Mouse (Mus musculus): ENCODE measurements around the gene A530084C06Rik. TPM values are rescaled to one million over a fixed set of nuclear protein-coding genes. Genes with fewer than 3 reads are reported as not detected.

Gene A530084C06Rik
- polyA plus RNA-seq, 2 experiments = 0.06 TPM; not detected in 1

DNA sequence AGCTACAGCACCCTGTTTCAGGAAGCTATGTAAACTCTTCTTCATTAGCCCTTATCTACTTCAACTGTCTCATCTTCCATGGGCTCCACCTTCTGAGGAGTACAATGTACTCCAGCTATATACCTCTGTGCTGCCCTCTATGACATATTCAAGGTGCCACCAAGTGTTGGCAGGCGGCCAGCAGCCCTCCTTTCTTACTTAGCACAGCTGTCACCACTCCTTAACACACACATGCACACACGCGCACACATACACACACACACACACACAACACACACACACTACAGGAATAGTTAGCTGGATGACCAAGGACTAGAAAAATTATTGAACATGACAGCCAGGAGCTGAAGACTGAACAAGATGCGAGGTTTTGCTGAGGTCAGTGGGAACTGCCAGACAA, 34.2 kb downstream of the A530084C06Rik start:
- Histone ChIP-seq H3K4me2 (ENCODE audit: low read depth) (no peak overlapping the region), H3K9ac (replicated peaks) (no peak overlapping the region), H3K36me3 (replicated peaks; ENCODE audit: control insufficient read depth, insufficient read depth, low read depth) (no peaks in the 10 kb centered on the region), H3K27ac (no peak overlapping the region), H3K4me1 (replicated peaks; ENCODE audit: control insufficient read depth in 2 of 2, insufficient read depth in 2 of 2, low read length in 1 of 2) (no peaks in the 10 kb centered on the region), H3K27me3 (ENCODE audit: control insufficient read depth, insufficient read depth, low read length) (no peaks in the 10 kb centered on the region), H3K4me3 (ENCODE audit: insufficient read depth in 1 of 2, low read depth in 2 of 2, low read length in 2 of 2) (no peak overlapping the region), H3K9me3 (ENCODE audit: control insufficient read depth, low read length) (no peaks in the 10 kb centered on the region)
- WGBS (ENCODE audit: insufficient replicate concordance) = 72% methylated on average over 4 of the region's 4 CpGs
- ATAC-seq (ENCODE audit: insufficient read depth) (no peak), DNase-seq (ENCODE audit: low read depth in 3 of 3, low spot score in 3 of 3) (no peak)
- TF ChIP-seq CTCF (IDR thresholded peaks at IDR 0.05; ENCODE audit: low read depth) (no peak), EP300 (IDR thresholded peaks at IDR 0.05; ENCODE audit: low read depth) (no peak)

DNA sequence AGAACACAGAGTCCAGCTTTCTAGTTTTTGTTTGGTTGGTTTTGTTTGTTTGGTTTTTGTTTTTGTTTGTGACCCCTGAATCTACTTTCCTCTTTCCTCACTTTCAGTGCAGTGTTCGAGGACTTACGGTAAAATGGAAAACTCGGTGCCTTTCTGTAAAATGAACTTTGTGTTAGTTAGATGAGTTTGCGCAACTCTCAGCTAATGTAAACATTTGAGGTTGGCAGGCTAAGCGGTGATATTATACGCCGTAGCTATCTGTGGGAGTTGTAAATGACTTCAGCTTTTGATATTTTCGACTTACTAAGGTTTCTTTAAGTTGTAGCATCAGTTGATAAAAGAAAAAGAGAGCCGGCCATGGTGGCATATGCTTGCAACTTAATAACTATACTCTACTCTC, 40.2 kb downstream of the A530084C06Rik start:
- no peak overlapping the region for H3K4me3 ChIP-seq (ENCODE audit: insufficient read depth in 1 of 2, low read depth in 2 of 2, low read length in 2 of 2)
- H3K27ac ChIP-seq = no peak overlapping the region
- WGBS (ENCODE audit: insufficient replicate concordance) = 63% methylated on average over 9 of the region's 9 CpGs
- TF ChIP-seq EP300 (IDR thresholded peaks at IDR 0.05; ENCODE audit: low read depth) = no peak
- no peak overlapping the region for H3K9ac ChIP-seq (replicated peaks)
- no peak for ATAC-seq (ENCODE audit: insufficient read depth)
- H3K36me3 ChIP-seq (replicated peaks; ENCODE audit: control insufficient read depth, insufficient read depth, low read depth) = no peaks in the 10 kb centered on the region
- H3K4me1 ChIP-seq (replicated peaks; ENCODE audit: control insufficient read depth in 2 of 2, insufficient read depth in 2 of 2, low read length in 1 of 2) = peaks cover 0 to 10% of the 10 kb centered on the region in 2 experiments; a peak in 2 of 4 replicates
- H3K27me3 ChIP-seq (ENCODE audit: control insufficient read depth, insufficient read depth, low read length) = no peaks in the 10 kb centered on the region
- H3K4me2 ChIP-seq (ENCODE audit: low read depth) = no peak overlapping the region
- H3K9me3 ChIP-seq (ENCODE audit: control insufficient read depth, low read length) = no peaks in the 10 kb centered on the region
- peak; percentile 3 to 22 (median 14) for DNase-seq (ENCODE audit: low read depth in 3 of 3, low spot score in 3 of 3)

DNA sequence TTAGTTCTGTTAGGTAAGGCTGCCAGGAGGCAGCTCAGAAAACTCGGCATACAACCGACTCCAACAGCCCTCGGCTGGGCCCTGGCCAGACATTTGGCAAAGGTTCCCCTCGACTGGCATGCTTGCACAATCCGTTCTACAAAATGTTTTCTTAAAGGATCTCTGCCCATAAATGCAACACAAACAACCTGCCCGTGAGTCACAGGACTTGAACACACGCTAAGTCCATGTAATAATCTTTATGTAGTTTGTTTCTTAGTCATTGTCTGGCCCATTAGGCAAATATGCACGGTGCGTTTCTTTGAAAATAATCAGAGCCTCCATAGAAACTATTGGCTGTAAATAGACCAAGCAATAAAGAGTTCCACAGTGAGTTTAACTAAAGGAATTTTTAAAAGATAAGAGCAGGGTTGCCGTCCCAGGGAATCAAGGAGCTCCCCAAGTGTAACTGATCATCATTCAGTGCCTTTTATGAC, 40.7 kb downstream of the A530084C06Rik start:
- WGBS (ENCODE audit: insufficient replicate concordance) = 48% methylated on average over 10 of the region's 10 CpGs
- H3K4me2 ChIP-seq (ENCODE audit: low read depth) = no peak overlapping the region
- ATAC-seq (ENCODE audit: insufficient read depth) (no peak), DNase-seq (ENCODE audit: low read depth in 3 of 3, low spot score in 3 of 3) (no peak)
- no peaks in the 10 kb centered on the region for H3K9me3 ChIP-seq (ENCODE audit: control insufficient read depth, low read length)
- H3K36me3 ChIP-seq (replicated peaks; ENCODE audit: control insufficient read depth, insufficient read depth, low read depth) = no peaks in the 10 kb centered on the region
- TF ChIP-seq CTCF (IDR thresholded peaks at IDR 0.05; ENCODE audit: low read depth) (no peak), EP300 (IDR thresholded peaks at IDR 0.05; ENCODE audit: low read depth) (no peak)
- H3K27ac ChIP-seq = no peak overlapping the region
- no peak overlapping the region for H3K9ac ChIP-seq (replicated peaks)
- H3K27me3 ChIP-seq (ENCODE audit: control insufficient read depth, insufficient read depth, low read length) = no peaks in the 10 kb centered on the region
- no peak overlapping the region for H3K4me3 ChIP-seq (ENCODE audit: insufficient read depth in 1 of 2, low read depth in 2 of 2, low read length in 2 of 2)
- peaks cover 0 to 10% of the 10 kb centered on the region in 2 experiments; a peak in 2 of 4 replicates for H3K4me1 ChIP-seq (replicated peaks; ENCODE audit: control insufficient read depth in 2 of 2, insufficient read depth in 2 of 2, low read length in 1 of 2)

DNA sequence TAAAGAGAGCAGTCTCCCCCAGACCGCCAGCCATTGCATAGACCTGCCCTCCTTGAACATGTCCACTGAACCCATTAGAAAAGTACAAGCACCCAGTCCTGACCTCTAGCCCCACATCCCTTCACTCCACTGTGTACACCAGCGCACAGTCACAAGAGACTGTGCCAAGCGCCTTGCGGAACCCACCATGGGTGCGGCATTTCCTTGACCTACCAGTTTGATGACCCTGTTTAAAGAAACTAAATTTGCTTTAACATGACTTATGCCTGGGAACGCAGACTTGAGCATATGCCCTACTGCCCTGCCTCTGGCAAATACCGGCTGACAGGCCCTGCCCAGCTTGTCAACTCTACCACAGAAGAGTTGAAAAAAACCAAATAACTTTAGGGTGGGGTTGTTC, 43.9 kb downstream of the A530084C06Rik start:
- H3K9me3 ChIP-seq (ENCODE audit: control insufficient read depth, low read length) = no peaks in the 10 kb centered on the region
- H3K9ac ChIP-seq (replicated peaks) = no peak overlapping the region
- no peak overlapping the region for H3K27ac ChIP-seq
- DNase-seq (ENCODE audit: low read depth in 3 of 3, low spot score in 3 of 3) (no peak), ATAC-seq (ENCODE audit: insufficient read depth) (no peak)
- no peak overlapping the region for H3K4me3 ChIP-seq (ENCODE audit: insufficient read depth in 1 of 2, low read depth in 2 of 2, low read length in 2 of 2)
- TF ChIP-seq CTCF (IDR thresholded peaks at IDR 0.05; ENCODE audit: low read depth) (no peak), EP300 (IDR thresholded peaks at IDR 0.05; ENCODE audit: low read depth) (no peak)
- 80% methylated on average over 7 of the region's 7 CpGs for WGBS (ENCODE audit: insufficient replicate concordance)
- no peak overlapping the region for H3K4me2 ChIP-seq (ENCODE audit: low read depth)
- H3K27me3 ChIP-seq (ENCODE audit: control insufficient read depth, insufficient read depth, low read length) = no peaks in the 10 kb centered on the region
- no peaks in the 10 kb centered on the region for H3K36me3 ChIP-seq (replicated peaks; ENCODE audit: control insufficient read depth, insufficient read depth, low read depth)
- H3K4me1 ChIP-seq (replicated peaks; ENCODE audit: control insufficient read depth in 2 of 2, insufficient read depth in 2 of 2, low read length in 1 of 2) = peaks cover 0 to 10% of the 10 kb centered on the region in 2 experiments; a peak in 2 of 4 replicates

DNA sequence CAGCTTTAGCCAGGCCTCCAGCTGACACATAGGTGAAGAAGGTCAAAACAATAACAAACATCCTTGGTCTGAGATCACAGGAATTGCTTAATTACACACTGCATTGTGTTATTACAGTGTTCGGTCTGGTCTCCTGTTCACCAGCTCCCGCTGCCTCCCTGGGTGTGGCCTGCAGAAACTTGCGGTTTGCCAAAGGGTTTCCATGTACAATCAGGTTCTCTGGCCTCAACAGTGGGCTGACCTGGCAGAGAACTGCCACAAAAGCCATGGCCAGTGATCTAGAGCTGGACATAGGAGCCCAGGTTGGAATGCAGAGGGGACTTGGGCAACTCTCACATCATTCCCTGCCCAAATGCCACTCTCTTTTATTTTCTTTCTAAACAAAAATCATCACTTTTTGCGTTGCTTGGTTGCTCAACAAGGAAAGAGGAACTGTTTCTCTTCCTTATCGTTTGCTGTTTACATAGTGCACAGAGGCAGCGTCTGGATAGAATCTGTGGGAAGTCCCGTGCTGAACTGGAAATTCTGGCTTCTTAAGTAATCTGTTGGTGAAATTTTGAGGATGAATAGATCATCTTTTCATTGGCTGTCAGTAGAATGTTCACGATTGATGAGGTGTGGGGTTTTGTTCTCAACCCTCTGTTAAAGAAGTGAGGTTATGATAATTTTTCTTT, 52.5 kb downstream of the A530084C06Rik start:
- Histone ChIP-seq H3K27ac (no peak overlapping the region), H3K4me1 (replicated peaks; ENCODE audit: control insufficient read depth in 2 of 2, insufficient read depth in 2 of 2, low read length in 1 of 2) (no peaks in the 10 kb centered on the region), H3K36me3 (replicated peaks; ENCODE audit: control insufficient read depth, insufficient read depth, low read depth) (no peaks in the 10 kb centered on the region), H3K4me3 (ENCODE audit: insufficient read depth in 1 of 2, low read depth in 2 of 2, low read length in 2 of 2) (no peak overlapping the region), H3K27me3 (ENCODE audit: control insufficient read depth, insufficient read depth, low read length) (no peaks in the 10 kb centered on the region), H3K9ac (replicated peaks) (no peak overlapping the region), H3K4me2 (ENCODE audit: low read depth) (no peak overlapping the region), H3K9me3 (ENCODE audit: control insufficient read depth, low read length) (no peaks in the 10 kb centered on the region)
- TF ChIP-seq EP300 (IDR thresholded peaks at IDR 0.05; ENCODE audit: low read depth) = no peak
- no peak for TF ChIP-seq CTCF (IDR thresholded peaks at IDR 0.05; ENCODE audit: low read depth)
- DNase-seq (ENCODE audit: low read depth in 3 of 3, low spot score in 3 of 3) (no peak), ATAC-seq (ENCODE audit: insufficient read depth) (no peak)
- 32% methylated on average over 8 of the region's 8 CpGs for whole genome bisulfite sequencing (ENCODE audit: insufficient replicate concordance)

Other genes with a start within 250 kb of the A530084C06Rik start
- gene Foxq1, start 3.2 kb downstream of the A530084C06Rik start, polyA plus RNA-seq (2012; rRNA removed) = 0.39 and 0.40 TPM in 2 replicates
- gene Foxq1, start 3.2 kb downstream of the A530084C06Rik start, polyA plus RNA-seq (2014; fragmentation: Nextera tagmentation; extraction: Ambion mirVana) = 0.50 and 0.54 TPM in 2 replicates
- 0.09 and 0.12 TPM in 2 replicates for gene Foxf2, start 66.5 kb upstream of the A530084C06Rik start, polyA plus RNA-seq (2012; rRNA removed)
- gene Foxf2, start 66.5 kb upstream of the A530084C06Rik start, polyA plus RNA-seq (2014; fragmentation: Nextera tagmentation; extraction: Ambion mirVana) = not detected in 2 replicates
- gene Foxc1, start 247.3 kb upstream of the A530084C06Rik start, polyA plus RNA-seq (2012; rRNA removed) = 0.01 and 0.02 TPM in 2 replicates
- 0.01 TPM in 1 of 2 replicates, not detected in the other for gene Foxc1, start 247.3 kb upstream of the A530084C06Rik start, polyA plus RNA-seq (2014; fragmentation: Nextera tagmentation; extraction: Ambion mirVana)

All from liver, embryonic 14.5 days (tissue).